Mouse (Mus musculus): ENCODE data around the gene Tmem259. TPM values are rescaled to one million over a fixed set of nuclear protein-coding genes. Genes with fewer than 3 reads are reported as not detected.

Tmem259 gene
- polyA plus RNA-seq, 1 experiment: 394 TPM

DNA sequence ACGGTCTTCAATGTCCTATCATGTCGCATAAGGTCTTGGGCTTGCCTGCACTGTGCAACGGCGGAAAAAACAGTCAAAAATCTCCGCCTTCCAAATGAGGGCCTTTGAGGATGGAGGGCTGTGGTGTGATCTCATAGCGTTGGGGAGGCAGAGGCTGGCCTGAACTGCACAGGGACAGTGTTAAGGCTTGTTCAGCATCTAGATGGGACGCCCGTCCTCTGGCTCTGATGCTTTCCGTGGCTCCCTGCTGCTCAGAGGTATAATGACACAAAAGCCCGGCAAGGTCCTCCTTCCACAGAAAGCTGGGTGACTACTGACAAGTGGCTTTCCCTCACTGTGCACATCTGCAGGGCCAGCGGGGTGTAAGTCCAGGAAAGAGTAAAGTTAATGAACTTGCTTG, 36.1 kb upstream of the Tmem259 start:
- no peak for TF ChIP-seq GATA1 (IDR thresholded peaks at IDR 0.05; ENCODE audit: low read length)

DNA sequence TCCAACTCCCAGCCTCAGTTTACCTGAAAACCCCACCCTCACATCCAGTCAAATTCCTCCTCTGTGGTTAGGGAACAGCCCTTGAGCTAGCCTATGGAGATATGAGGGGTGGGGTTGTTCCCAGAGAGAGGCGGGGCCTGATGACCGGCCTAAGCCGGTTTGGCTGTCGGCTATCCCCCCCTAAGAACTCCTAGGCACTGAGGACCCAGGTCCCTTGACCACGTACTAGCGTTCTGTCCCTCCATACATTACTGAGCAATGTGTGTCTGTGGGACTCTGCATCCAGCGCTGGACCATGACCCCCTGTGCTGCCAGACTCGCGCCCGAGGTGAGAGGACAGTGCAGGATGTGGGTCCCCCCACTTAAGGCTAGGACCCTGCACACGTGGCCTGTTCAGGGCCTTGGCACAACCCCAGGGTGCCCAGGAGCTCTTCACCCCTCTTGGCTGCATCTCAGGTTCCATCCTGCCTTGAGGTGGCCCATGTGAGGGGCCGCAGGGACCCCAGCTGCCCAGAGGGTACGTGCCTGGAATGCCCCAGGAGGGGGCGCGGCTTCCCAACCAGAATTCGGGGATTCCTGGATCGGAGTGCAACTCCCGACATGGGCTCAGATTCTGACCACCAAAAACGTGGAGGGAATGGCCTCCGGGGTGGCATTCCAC, 35.5 kb upstream of the Tmem259 start:
- TF ChIP-seq GATA1 (IDR thresholded peaks at IDR 0.05; ENCODE audit: low read length): no peak

DNA sequence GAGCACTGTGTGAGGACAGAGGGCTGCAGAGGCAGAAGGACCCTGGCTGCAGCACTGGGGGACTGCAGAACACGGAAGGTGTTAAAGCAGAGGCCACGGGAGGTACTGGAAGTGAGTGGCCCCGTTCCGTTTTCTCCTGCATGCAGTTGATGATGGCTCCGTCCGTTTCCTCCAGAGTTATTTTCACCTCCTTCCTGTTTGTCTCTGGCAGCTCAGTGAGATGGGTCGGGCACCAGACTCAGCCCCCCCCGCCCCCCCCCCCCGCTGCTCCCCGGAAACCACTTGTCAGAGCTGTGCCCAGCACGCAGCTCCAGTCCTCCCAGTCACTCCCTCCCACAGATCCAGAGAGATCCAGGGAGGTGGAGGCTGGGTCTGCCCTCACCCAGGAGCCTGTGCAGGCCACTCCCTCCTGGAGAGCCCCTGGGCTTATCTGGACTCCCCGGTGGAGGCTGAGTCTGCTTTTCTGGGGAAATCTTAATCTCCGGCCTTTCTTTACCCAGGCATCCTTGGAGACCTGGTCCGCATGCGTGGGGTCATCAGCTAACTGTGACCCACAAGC, 34.7 kb upstream of the Tmem259 start:
- TF ChIP-seq GATA1 (IDR thresholded peaks at IDR 0.05; ENCODE audit: low read length): no peak

DNA sequence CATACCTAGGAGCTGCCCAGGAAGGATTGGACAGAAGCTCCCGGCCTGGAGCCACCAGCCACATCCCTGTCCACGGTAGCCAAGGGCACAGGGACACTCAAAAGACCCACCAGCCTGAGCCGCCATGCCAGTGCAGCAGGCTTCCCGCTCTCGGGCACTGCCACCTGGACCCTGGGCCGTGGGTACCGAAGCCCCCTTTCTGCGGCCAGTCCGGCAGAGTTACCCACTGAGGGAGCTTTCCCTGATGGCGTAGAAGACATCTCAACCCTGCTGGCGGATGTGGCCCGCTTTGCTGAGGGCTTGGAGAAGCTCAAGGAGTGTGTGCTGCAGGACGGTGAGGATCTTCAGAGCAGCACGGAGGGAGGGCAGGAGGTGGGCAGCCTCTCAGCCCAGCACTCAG, 33.6 kb upstream of the Tmem259 start:
- TF ChIP-seq GATA1 (IDR thresholded peaks at IDR 0.05; ENCODE audit: low read length): no peak

DNA sequence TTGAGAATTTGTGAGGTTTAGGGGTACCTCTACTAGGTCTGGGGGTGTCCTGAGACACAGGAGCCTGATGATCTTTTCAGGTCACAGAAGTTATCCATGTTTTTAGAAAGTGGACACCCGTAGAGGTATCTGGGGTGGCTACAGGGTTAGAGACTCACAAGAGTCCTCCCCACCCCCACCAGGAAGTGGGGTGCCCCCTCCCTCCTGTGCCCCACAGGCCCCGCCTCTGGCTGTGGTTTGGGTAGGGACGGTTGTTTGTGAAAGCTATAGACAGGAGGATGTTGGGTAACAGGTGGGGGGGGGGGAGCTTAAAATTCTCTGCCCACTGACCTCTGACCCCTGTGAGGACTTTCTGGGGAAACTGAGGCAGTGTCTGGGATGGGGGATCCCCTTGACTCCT, 33.2 kb upstream of the Tmem259 start:
- no peak for TF ChIP-seq GATA1 (IDR thresholded peaks at IDR 0.05; ENCODE audit: low read length)

DNA sequence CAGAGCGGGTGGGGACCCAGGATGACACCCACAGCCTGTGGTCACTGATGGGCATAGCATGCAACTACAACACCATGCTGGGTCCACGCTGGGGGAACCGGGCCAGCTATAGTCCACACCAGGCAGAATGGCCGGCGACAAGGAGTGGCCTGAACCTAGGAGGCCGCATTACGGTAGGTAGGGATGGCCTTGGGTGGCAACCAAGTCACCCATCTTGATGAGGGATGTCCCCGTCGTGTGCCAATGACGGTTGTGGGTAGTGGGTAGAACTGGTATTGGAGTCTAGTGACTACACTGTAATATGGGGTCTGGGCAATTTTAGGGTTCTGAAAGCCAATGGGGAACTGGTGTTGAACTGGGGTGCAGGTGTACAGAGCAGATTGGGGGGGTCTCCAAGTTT, 32.8 kb upstream of the Tmem259 start:
- no peak for TF ChIP-seq GATA1 (IDR thresholded peaks at IDR 0.05; ENCODE audit: low read length)

DNA sequence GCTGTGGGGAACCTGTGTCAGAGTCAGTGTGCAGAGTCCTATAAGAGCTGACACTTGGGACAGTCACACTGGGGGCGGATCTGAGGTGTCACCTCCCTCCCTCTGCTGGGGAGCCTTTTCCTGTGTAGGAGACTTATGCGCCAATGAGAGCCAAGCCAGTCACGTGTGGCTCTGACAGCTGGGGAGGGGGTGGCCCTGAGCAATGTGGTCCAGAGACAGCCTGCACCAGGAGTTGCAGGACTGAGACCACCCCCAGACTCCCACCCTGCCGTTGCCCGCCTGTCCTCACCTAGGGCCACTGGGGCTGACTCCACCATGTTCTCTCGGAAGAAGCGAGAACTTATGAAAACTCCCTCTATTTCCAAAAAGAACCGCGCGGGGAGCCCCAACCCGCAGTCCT, 32.4 kb upstream of the Tmem259 start, which contains the start of gene Arhgap45:
Arhgap45 (plus strand) TSS at position 143 of the 400 bp plus-strand sequence.
- no peak for TF ChIP-seq GATA1 (IDR thresholded peaks at IDR 0.05; ENCODE audit: low read length)

DNA sequence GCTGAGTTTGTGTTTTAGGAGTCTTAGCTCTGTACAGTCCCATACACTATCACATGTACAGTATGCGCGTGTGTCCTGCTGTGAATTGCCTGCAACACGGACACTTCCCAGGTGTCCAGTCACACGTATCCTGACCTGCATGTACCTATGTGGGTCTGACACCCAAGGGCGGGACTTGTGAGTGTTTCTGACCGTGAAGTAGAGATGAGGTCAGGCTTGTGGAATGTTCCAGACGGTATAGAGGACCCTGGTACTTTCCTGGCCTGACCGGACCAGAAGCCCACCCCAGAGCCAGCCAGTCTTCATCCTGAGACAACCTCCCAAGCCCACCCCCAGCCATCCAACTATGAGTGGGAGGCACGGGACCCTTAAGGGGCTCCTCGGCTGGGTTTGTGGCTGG, 31.5 kb upstream of the Tmem259 start:
- no peak for TF ChIP-seq GATA1 (IDR thresholded peaks at IDR 0.05; ENCODE audit: low read length)

DNA sequence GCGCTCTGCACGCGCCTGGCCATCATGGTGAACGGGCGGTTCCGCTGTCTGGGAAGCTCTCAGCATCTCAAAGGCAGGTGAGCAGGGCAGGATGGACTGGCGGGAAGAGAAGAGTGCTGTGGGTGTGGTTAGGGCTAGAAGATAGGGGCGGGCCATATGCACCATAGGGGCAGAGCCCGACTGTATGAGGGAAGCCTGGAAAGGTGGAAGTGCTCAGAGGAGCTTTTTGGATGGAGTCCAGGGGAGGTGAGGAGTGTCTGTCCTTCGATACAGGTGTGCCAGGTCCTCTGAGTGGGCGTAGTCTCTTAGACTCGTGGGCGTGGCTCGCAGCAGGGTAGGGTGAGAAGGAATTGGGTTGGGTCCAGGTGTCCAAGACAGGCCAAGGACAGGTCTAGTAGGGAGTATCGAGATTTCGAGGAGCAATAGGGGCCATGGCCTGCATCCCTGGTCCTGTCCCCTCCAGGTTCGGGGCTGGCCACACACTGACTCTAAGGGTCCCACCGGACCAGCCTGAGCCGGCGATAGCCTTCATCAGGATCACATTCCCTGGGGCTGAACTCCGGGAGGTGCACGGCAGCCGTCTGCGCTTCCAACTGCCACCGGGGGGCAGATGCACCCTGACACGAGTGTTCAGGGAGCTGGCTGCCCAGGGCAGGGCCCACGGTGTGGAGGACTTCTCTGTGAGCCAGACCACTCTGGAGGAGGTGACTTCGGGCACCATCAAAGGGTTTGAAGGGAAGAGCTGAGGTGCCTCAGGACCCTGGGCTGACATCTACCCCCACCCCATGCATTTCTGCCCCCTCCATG, 30.6 kb upstream of the Tmem259 start:
- TF ChIP-seq GATA1 (IDR thresholded peaks at IDR 0.05; ENCODE audit: low read length): no peak

DNA sequence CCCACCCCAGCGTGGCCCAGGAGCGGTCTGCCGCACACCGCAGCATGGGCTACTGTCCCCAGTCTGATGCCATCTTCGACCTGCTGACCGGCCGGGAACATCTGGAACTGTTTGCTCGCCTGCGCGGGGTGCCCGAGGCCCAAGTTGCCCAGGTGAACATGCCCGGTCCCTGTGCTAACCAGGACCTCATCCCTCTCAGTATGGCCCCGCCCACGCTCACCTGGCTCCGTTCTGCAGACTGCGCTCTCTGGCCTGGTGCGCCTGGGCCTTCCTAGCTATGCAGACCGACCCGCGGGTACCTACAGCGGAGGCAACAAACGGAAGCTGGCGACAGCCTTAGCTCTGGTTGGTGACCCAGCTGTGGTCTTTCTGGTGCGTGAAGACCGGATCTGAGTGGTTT, 29.5 kb upstream of the Tmem259 start:
- TF ChIP-seq GATA1 (IDR thresholded peaks at IDR 0.05; ENCODE audit: low read length): no peak

DNA sequence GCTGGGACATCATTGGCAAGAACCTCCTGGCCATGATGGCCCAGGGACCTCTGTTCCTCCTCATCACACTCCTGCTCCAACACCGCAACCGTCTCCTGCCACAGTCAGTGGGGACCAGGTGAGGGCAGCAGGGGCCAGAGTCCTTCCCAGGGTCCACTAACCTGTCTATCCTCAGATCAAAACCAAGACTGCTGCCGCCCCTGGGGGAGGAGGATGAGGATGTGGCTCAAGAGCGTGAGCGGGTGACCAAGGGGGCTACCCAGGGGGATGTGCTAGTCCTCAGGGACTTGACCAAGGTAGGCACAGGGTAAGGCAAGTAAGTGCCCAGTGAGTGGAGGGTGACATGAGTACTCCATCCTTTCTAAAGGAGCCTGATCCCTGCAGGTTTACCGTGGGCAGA, 27.6 kb upstream of the Tmem259 start:
- no peak for TF ChIP-seq GATA1 (IDR thresholded peaks at IDR 0.05; ENCODE audit: low read length)

DNA sequence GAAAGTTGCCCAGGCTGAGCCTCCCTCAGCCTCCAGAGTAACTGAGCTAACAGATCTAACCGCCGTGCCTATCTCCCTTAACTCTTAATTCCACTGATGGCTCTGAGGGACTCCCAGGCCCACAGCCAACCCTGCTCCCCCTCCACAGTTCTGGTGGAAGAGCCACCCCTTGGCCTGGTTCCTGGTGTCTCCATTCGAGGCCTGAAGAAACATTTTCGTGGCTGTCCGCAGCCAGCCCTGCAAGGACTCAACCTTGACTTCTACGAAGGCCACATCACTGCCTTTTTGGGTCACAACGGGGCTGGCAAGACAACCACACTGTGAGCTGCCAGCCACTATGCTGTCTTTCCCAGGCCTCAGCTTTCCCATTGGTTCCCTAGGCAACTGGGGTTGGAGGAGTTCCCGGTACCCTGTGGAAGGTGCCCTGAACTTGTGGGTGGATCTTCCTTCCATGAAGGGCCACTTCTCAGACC, 20.1 kb upstream of the Tmem259 start:
- no peak for TF ChIP-seq GATA1 (IDR thresholded peaks at IDR 0.05; ENCODE audit: low read length)

DNA sequence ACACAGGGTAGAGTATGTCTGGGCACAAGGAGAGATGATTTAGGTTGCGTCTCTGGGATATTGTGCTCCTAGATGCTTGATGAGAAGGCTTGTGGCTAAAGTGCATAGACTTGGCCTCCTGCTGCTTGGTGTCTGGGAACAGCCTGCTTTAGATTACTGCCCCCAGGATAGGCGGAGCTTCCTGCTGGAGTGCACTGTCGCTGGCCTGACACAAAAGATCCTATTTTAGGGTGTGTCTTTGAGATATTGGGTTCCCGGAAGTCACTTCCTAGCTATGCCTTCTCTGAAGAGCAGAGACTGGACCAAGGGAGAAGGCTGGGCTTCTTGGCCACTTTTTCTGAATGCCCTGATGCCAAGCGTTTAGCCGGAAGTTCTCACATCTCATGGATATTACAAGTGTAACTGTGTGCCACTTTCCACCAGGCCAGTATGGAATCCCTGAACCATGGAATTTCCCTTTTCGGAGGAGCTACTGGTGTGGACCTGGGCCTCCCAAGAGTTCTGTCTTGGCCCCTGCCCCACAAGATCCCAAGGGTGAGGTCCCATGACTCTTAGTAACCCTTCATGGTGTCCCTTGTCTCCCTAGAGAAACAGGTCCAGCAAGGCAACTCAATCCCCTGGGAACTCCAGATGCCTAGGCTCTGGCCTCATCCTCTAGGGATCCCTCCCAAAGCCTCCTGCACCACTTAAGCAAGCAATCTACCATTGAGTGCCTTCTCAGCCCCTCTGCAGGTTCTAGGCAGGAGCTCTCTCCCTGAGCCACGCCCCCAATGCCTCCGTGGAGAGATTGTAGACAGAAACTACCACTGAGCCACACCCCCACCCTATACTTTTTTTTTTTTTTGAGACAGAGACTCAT, 19.5 kb upstream of the Tmem259 start:
- TF ChIP-seq GATA1 (IDR thresholded peaks at IDR 0.05; ENCODE audit: low read length): no peak

DNA sequence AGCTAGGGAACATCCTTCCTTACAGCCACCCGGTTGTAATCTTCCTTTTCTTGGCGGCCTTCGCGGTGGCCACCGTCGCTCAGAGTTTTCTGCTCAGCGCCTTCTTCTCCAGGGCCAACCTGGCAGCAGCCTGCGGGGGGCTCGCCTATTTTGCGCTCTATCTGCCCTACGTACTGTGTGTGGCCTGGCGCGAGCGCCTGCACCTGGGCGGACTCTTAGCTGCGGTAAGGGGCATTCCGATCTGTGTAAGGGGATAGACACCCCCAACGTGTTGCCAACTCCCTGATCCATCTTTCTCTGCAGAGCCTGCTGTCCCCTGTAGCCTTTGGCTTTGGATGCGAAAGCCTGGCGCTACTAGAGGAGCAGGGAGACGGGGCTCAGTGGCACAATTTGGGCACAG, 18.7 kb upstream of the Tmem259 start:
- no peak for TF ChIP-seq GATA1 (IDR thresholded peaks at IDR 0.05; ENCODE audit: low read length)

DNA sequence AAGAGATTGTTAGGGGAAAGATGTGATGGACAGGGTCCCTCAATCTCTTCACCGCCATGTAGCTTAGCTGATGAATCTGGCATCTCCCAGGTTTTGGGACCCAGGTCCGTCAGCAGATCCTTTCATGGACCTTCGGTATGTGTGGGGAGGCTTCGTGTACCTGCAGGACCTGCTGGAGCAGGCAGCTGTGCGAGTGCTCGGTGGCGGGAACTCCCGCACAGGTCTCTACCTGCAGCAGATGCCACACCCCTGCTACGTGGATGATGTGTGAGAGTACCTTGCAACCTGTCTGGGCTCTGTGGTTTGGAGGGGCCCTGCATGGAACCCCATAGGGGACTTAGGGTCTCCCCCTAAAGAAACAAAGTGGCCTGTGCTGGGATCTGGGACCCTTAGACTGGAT, 17.8 kb upstream of the Tmem259 start:
- no peak for TF ChIP-seq GATA1 (IDR thresholded peaks at IDR 0.05; ENCODE audit: low read length)

DNA sequence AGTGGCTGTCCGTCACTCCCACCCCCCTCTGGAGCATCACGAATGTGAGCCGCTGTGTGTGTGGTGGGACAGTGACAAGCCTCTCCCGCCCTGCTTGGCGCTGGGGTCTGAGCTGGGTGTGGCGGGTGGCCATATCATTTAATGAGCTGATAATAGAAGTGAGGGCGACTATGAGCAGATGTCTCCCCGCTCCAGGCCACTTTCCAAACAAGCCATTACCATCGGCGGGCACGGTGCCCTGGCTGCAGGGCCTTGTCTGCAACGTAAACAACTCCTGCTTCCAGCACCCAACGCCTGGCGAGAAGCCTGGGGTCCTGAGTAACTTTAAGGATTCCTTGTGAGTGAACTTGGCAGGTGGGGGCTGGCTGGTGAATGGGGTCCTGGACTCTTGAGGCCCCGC, 13.7 kb upstream of the Tmem259 start:
- no peak for TF ChIP-seq GATA1 (IDR thresholded peaks at IDR 0.05; ENCODE audit: low read length)

Measured in G1E-ER4 (cell line).